In the genomic region with DNA sequence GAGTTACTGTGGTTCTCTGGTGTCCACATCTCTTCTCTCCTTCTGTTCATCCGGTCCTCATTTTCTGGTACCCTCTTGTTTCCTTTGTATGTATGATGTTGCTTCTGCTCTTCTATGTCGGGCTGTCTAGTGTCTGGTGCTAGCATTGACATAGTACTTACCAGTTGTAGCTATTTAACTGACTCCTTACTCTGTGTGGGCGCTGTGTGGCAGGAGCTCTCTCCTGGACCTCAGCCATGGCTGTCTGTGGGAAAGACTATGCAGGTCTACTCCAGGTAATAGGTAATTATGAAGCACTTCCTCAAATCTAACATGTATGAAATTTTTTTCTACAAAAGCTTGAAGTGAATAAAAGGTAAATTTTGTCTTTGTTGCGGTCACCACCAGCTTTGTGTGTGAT, we compare ENCODE assay signal across 23 mouse cellular contexts.
DNase-seq lines count a peak whose midpoint lies in the region; ATAC-seq and TF ChIP-seq lines count a peak whose summit lies in the region.
"Had no signal": no experiment of that assay in that cellular context is flagged by ENCODE, and none has a peak within 500 bp of the region (broad histone marks: within the 10 kb centered on the region; RNA-seq: fewer than 3 reads in every experiment).

No protein-coding gene starts in this region.

- peaks cover 31% of the 10 kb centered on the region for H3K4me1 ChIP-seq in cerebellum, adult 2 months (ENCODE audit: control insufficient read depth, insufficient read depth, low read length)
- H3K4me1 ChIP-seq in thymus, adult 2 months (replicated peaks; ENCODE audit: control insufficient read depth, insufficient read depth, low read length), result no peaks in the 10 kb centered on the region
- H3K4me1 ChIP-seq in forebrain, embryonic 11.5 days (replicated peaks; ENCODE audit: control insufficient read depth, insufficient read depth, low read length), result no peaks in the 10 kb centered on the region
- H3K4me1 ChIP-seq: embryonic facial prominence, embryonic 12.5 days; heart, embryonic 10.5 days; hindbrain, embryonic 12.5 days had no signal

- WGBS in cerebellum, adult 2 months, result 43% methylated on average over 4 of the region's 4 CpGs
- 88% methylated on average over 4 of the region's 4 CpGs for WGBS in thymus, adult 2 months
- 91% methylated on average over 4 of the region's 4 CpGs for WGBS in forebrain, embryonic 11.5 days

- no peaks in the 10 kb centered on the region for H3K27me3 ChIP-seq in cerebellum, adult 2 months (ENCODE audit: control insufficient read depth, insufficient read depth, low read length)
- H3K27me3 ChIP-seq in thymus, adult 2 months (ENCODE audit: control insufficient read depth, insufficient read depth, low read length), result no peaks in the 10 kb centered on the region
- no peaks in the 10 kb centered on the region for H3K27me3 ChIP-seq in forebrain, embryonic 11.5 days (ENCODE audit: control insufficient read depth, insufficient read depth, low read length)
- H3K27me3 ChIP-seq: embryonic facial prominence, embryonic 12.5 days; hindbrain, embryonic 12.5 days had no signal

- no peaks in the 10 kb centered on the region for H3K36me3 ChIP-seq in thymus, adult 2 months (ENCODE audit: control insufficient read depth, insufficient read depth, low read length)
- H3K36me3 ChIP-seq in forebrain, embryonic 11.5 days (ENCODE audit: control insufficient read depth, insufficient read depth, low read length), result no peaks in the 10 kb centered on the region
- H3K36me3 ChIP-seq: embryonic facial prominence, embryonic 12.5 days; forebrain, embryonic 12.5 days; G1E; heart, embryonic 10.5 days; hindbrain, embryonic 12.5 days had no signal

- no peak overlapping the region for H3K4me3 ChIP-seq in cerebellum, adult 2 months (replicated peaks; ENCODE audit: insufficient read depth, low read depth, low read length)
- no peak overlapping the region for H3K4me3 ChIP-seq in thymus, adult 2 months (ENCODE audit: control insufficient read depth, insufficient read depth, low read length)
- H3K4me3 ChIP-seq in forebrain, embryonic 11.5 days (ENCODE audit: low read depth, low read length), result no peak overlapping the region
- H3K4me3 ChIP-seq: embryonic facial prominence, embryonic 12.5 days; forebrain, embryonic 12.5 days; heart, embryonic 10.5 days; hindbrain, embryonic 12.5 days had no signal

- no peak overlapping the region; the same call in 1 of the 2 replicates for H3K27ac ChIP-seq in cerebellum, adult 2 months (ENCODE audit: insufficient read depth, low read length)
- H3K27ac ChIP-seq in thymus, adult 2 months (ENCODE audit: control insufficient read depth, insufficient read depth, low read length), result no peak overlapping the region
- no peak overlapping the region for H3K27ac ChIP-seq in forebrain, embryonic 11.5 days (ENCODE audit: low read depth, low read length)
- H3K27ac ChIP-seq: embryonic facial prominence, embryonic 12.5 days; forebrain, embryonic 12.5 days; heart, embryonic 10.5 days; hindbrain, embryonic 12.5 days had no signal

- no peak overlapping the region for H3K9ac ChIP-seq in forebrain, embryonic 11.5 days (ENCODE audit: low read length)
- H3K9ac ChIP-seq: embryonic facial prominence, embryonic 12.5 days; forebrain, embryonic 12.5 days; forebrain, postnatal 0 days; hindbrain, embryonic 12.5 days had no signal

- DNase-seq in cerebellum, postnatal 4 days (ENCODE audit: low spot score in 2 of 2), result no peak
- DNase-seq in cerebellum, adult 2 months, result peak; percentile 55 to 72
- DNase-seq in cerebellum, postnatal 10 days, result peak; percentile 62 to 67
- no peak for DNase-seq in layer of hippocampus, adult 8-10 months (ENCODE audit: low spot score in 2 of 2)
- no peak for DNase-seq in thymus, adult 2 months
- DNase-seq in forebrain, embryonic 11.5 days (ENCODE audit: low spot score), result no peak
- DNase-seq: adrenal gland, adult 8-10 months; adrenal gland, postnatal 36 days; B cell, adult 2 months; forebrain, postnatal 0 days; gastrocnemius, postnatal 25 days; heart, postnatal 10 days; heart, postnatal 4 days had no signal

- no peak overlapping the region for H3K4me2 ChIP-seq in forebrain, embryonic 11.5 days (ENCODE audit: low read depth, low read length, severe bottlenecking)
- H3K4me2 ChIP-seq: embryonic facial prominence, embryonic 12.5 days; forebrain, embryonic 12.5 days; hindbrain, embryonic 12.5 days had no signal

- ATAC-seq in cerebellum, adult (ENCODE audit: insufficient number of reproducible peaks, low FRiP score, low TSS enrichment), result peak; percentile 68
- no peak for ATAC-seq in forebrain, embryonic 11.5 days (replicated peaks; ENCODE audit: low FRiP score)
- ATAC-seq: CD4-positive, CD25-positive, alpha-beta regulatory T cell, adult 4 months; forebrain, postnatal 0 days; hindbrain, embryonic 16.5 days; inflammation-experienced regulatory T-cells, adult 6 months; intestine, postnatal 0 days had no signal

- no peak for TF ChIP-seq CTCF in cerebellum, adult 2 months (IDR thresholded peaks at IDR 0.05; ENCODE audit: borderline replicate concordance, insufficient read depth, low read depth, low read length)
- TF ChIP-seq CTCF in thymus, adult 2 months (IDR thresholded peaks at IDR 0.05; ENCODE audit: borderline replicate concordance, control insufficient read depth, extremely low read depth, insufficient read depth, low read length, poor library complexity), result no peak

- TF ChIP-seq POLR2A in cerebellum, adult 2 months (IDR thresholded peaks at IDR 0.05; ENCODE audit: borderline replicate concordance, insufficient read depth, low read length), result no peak
- no peak for TF ChIP-seq POLR2A in thymus, adult 2 months (IDR thresholded peaks at IDR 0.05; ENCODE audit: control insufficient read depth, extremely low read depth, insufficient read depth, low read length, poor library complexity)

- H3K9me3 ChIP-seq in forebrain, embryonic 11.5 days (ENCODE audit: control insufficient read depth, low read length), result no peaks in the 10 kb centered on the region
- H3K9me3 ChIP-seq: embryonic facial prominence, embryonic 12.5 days; forebrain, embryonic 12.5 days; heart, embryonic 10.5 days; hindbrain, embryonic 12.5 days had no signal

Comparison
In these comparisons a context has a peak if more than half of its experiments do, and no peak if none do; other contexts are left out.
1. DNase-seq: peak in cerebellum, adult 2 months (2 of 2) and cerebellum, postnatal 10 days (2 of 2); none in cerebellum, postnatal 4 days (0 of 2), layer of hippocampus, adult 8-10 months (0 of 2), thymus, adult 2 months (single experiment) and forebrain, embryonic 11.5 days (single experiment).